Mouse (Mus musculus): Measurements from ENCODE around the gene Foxp1. TPM values are rescaled to one million over a fixed set of nuclear protein-coding genes. Genes with fewer than 3 reads are reported as not detected.

The Foxp1 gene
- polyA plus RNA-seq, 1 experiment = 31.4 TPM

DNA sequence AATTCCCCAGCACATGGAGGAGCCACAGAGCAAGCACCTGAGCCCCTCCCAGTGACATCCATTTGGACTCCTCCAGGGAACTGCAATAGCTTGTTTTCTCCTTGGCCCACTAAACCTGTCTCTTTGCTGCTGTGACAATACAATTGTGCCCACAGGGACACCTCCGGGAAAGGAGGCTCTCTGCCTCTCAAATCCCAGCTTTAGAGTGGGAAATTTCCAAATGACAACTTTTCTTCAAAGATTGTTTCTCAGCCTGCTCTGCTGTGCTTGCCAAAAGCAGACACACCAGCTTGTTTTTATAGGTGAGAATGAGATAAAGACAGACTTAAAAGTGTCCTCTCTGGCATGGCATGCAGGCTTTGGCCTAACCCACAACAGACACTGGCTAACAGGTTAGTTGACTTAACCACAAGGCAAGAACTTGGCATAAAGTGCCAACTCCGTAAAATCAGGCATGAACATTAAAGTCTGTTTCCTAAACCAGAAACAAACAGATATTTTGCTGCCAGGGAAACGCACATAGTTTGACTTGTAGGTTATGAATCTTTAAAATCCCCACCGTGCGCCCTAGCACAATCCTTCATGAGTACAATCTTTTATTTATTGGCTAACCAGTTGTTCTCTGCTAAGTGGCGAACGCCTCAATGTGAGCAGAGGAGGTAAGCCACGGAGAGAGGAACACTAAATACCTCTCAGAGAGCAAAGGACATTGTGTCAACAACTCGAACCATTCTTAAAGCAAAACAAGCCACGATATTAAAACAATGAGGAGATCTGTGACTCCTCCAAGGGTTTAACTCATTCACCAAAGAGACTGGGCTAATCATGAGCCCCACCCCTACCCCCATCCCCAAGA lies 379.4 kb downstream of the Foxp1 start:
- 38% methylated on average over 10 of the region's 10 CpGs for WGBS

DNA sequence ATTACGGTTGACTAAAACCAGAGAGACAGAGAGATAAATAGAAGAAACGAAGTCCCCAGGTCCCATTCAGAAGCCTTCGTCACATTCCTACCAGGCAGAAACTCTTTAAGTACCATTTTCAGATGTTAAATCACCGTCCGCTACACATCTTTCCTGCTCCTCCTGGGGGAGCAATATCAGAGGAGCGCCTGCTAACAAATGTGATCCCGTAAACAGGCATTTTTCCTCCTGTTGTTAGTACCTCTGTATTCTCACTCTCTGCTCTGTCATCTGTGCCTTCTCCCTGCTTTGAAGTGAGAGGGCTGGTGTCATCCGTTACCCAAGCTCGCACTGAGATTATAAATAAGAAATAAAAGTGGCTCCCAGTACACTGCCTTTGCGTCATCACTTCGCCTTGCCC lies 384.5 kb downstream of the Foxp1 start:
- DNase-seq (ENCODE audit: low read depth, low spot score) = no peak
- 90% methylated on average over 11 of the region's 11 CpGs for WGBS

More for the DNA sequence above, 379.4 kb downstream of the Foxp1 start:
- DNase-seq (ENCODE audit: low read depth, low spot score) = no peak

DNA sequence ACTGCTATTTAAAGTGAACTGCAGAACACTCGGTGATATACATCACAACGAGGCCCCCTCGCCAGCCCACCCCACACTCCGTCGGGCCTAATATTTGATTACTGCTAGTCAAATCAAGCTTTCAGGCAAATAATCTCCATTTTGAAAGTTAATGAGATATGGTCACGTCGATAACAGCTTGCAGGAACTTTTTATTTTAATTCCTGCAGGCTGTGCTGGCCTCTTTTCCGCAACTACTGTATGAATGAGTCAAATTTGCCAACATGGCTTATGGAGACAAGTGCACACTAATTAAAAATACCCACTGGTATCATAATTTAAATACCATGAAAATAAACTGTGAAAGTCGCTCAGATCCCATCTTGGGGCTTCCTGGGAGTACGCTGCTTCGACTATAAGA lies 385.4 kb downstream of the Foxp1 start:
- 87% methylated on average over 11 of the region's 11 CpGs for WGBS
- DNase-seq (ENCODE audit: low read depth, low spot score) = no peak

DNA sequence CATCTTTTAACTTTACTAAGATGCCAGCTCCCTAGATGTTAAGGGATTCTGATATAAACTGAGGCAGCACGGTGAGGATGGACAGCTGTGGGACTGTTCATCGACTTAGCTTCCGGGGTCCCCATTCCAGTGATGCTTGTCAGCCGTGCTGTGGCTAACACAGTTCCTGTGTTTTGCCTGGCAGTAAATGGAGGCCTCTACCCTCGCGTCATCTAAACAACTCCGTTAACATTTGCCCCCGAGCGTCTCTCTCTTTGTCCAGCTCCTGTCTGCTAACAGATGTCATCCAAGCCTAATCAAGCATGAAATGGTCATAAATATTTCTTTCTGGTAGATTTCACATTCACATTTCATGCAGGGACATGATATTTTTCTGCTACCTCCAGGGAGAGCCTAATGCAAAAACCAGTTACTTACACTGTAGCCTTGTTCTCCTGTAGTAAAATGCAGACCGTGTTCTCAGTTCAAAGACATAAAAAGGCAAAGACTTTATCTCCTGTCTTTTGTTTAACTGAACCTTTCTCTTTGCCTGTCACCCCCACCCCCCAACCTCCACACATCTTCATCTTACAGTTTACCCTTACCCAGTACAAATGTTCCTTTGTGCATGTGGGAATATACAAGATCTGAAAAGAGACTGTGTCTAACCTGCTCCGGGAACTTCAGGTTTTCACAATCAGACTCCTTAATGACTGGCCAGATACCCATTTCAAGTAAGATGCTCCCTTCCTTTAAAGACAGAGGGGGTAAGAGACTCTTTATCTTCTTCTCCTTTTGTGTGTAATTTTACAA lies 386.4 kb downstream of the Foxp1 start:
- no peak for DNase-seq (ENCODE audit: low read depth, low spot score)
- 72% methylated on average over 11 of the region's 11 CpGs for WGBS

DNA sequence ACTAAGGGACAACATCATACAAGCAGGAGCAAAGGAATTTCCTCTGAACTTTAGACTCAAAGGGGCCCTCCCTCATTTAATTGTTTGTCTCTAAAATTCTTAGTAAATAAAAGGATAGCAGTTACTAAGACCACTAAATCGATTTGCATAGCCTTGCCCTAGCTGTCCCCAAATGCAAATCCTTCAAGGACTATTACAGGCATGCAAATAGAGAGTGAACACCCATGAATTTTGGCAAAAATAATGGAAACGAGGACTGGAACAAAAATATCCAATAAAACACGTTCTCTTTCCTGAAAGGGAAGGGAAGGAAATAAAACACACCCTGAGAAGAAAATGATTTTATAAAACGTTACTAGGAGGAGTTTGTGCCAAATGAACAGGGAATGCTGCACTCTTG lies 390.7 kb downstream of the Foxp1 start:
- 19% methylated on average over 4 of the region's 4 CpGs for WGBS
- no peak for DNase-seq (ENCODE audit: low read depth, low spot score)

DNA sequence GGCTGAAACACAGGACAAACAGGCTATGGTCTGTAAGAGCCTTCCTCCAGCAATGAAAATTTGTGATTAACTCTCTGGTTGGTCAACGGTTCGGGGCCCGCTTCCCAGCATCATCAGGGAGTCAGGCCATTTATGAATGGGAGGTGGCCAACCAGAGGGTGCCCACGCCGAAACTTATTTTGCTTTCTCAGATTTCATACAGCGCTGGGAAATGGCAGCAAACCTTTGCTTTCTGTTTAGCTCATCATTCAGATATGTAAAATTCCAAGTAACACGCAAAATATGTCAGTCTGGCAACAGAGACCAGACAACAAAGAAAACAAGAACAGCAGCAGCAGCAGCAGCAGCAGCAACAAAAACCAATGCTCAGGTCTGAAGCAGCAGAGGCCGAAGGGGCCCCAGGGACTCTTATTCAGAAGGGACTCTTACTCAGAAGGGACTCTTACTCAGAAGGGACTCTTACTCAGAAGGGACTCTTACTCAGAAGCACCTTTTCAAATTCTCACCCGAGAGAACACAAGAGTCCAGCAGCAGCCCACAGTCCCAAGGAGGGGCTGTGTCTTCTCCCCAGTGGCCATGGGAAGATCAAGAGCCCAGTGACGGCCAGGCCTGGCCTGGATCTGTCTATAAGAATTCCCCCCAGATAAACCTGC lies 391.6 kb downstream of the Foxp1 start:
- WGBS = 79% methylated on average over 10 of the region's 10 CpGs
- DNase-seq (ENCODE audit: low read depth, low spot score) = no peak

DNA sequence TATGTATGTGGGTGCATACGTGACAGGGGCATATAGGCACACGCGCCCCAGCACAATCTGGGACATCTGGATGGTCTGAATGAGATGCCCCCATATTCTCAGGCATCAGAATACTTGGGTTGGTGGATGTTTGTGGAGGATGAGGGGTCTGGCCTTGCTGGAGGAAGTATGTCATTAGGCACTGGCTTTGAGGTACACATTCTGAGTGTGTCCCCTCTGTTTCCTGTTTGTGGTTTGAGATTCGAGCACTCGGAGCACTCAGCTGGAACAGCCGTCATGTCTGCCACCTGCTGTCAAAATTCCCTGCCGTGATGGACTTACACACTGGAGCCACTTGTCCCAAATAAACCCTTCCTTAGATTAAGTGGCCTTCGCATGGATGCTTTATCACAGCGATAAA lies 395.8 kb downstream of the Foxp1 start:
- no peak for DNase-seq (ENCODE audit: low read depth, low spot score)
- 89% methylated on average over 9 of the region's 9 CpGs for WGBS

DNA sequence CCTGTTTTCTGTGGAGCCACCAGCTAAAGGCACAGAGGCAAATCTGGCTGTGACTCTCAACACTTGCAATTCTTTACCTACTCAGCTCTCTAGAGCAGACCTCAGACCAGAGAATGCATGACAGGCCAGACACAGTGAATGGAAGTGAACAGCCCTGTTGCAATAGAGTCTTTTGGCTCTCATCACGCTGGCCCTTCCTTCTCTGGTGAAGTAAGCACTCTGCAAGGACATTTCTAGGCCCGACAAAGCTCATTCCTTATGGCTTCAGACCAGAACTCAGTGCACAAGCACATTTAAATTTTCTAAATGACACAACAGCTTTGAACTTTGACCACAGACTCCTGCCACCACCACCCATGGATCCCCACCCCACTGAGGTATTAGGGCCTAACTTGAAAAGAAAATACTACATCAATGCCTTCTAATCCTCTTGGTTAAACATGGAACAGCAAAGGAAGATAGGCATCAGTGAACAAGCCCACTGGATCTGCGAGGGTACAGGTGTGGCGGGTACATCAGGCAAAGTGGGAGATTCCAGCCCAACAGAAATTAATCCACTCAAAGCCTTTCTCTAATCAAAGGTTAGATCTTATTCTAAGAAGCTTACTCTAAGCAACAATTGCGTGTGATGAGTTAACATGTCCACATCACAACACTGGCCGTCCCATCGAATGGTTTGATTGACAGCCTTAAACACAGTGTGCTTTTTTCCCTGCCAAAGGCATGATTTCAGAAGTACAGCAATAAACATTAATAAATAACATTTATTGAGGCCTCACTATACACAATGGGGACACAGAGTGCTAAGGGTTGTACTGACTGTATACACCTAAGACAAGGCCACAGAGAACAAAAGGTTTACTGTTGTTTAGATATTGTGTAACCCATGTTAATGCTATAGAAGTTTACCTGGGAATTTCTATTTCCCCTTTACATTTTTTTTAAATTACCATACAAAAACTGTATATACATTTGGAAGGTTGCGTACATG lies 401.4 kb downstream of the Foxp1 start:
- 42% methylated on average over 8 of the region's 8 CpGs for WGBS
- no peak for DNase-seq (ENCODE audit: low read depth, low spot score)

DNA sequence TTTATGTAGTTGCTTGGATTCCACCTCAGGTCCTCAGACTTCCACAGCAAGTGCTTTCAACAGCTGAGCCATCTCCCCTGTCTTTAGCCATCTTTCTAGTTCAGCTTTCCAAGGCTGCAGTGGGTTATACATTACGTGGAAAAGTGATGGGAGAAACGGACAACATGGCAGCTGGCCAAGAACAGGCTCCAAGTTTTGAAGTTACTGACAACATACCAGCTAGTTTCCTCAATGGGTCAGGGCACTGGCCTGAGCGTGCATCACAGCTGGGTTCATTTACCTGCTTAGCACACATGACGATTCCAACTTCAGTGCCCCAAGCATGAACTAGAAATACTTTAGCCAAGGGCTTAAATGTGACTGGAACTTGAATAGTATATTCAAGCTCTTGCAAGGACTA lies 404.0 kb downstream of the Foxp1 start:
- 44% methylated on average over 4 of the region's 4 CpGs for WGBS
- no peak for DNase-seq (ENCODE audit: low read depth, low spot score)

DNA sequence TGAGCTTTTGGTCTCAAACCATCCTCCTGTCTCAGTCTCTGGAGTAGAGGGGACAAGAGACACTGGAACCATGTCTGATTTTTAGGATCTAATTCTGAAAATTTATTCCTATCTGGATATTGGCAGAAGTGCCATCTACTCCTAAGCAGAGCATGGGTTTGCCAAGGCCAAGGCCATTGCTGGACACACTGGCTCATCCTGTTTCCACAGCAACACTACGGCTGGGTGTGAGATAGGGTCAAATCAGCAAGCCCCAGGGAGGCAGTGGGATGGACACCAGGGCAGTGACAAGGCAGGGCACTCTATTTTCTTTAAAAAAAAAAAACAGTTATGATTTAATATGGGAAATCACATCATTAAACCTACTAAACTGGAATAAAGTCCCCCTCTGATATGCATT lies 405.1 kb downstream of the Foxp1 start:
- 76% methylated on average over 1 of the region's 1 CpGs for WGBS
- DNase-seq (ENCODE audit: low read depth, low spot score) = no peak

DNA sequence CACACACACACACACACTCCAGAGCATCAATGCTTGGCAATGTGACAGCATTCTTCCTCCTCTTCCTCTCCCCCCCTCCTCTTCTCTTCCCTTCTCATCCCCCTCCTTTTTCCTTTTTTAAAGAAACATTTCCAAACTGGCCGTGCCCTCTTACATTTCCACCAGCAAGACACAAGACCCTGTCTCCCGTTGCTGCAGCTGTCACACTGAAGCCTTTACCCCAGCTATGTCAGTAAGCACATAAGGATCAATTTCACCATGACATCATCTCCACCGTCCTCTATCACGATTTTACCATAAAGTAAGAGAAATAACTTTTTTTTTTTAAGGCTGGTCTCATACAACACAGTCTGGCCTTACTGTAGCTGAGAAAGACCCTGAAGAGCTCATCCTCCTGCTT lies 410.7 kb downstream of the Foxp1 start:
- no peak for DNase-seq (ENCODE audit: low read depth, low spot score)
- 88% methylated on average over 4 of the region's 4 CpGs for WGBS

DNA sequence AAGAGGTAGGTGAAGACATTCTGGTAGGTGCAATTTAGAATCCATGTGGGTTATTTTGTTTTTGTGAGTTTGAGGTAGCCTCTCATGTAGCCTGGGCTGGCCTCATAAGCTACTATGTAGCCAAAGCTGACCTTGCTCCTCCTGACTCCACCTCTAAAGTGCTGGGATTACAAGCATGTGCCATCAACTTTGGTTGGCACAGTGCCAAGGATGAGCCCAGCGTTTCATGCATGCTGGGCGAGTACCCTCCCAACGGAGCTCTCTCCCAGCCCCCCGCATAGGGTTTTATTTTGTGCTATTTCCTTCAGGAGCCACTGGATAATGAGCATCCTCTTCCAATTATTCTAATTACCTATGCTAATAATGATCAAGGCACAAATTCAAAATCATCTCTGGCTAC lies 414.1 kb downstream of the Foxp1 start:
- no peak for DNase-seq (ENCODE audit: low read depth, low spot score)
- 76% methylated on average over 4 of the region's 4 CpGs for WGBS

DNA sequence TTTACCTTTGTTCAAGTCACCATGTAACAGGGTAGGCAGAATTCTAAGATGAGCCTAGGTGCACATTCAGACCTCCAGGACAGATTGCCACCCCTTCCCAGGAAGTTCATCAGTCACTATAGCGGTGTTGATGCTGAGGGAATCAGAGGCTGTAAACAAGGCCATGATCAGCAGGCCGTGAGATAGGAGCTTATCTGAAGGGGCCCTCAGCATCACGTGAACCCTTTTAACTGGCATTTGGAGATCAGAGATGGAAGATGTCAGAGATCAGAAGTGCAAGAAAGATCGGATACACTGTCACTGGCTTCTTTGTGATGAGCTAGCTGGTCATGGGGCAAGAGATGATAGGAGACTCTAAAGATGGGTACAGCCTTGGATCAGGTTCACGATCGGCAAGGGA lies 414.8 kb downstream of the Foxp1 start:
- WGBS = 93% methylated on average over 6 of the region's 6 CpGs
- DNase-seq (ENCODE audit: low read depth, low spot score) = no peak

DNA sequence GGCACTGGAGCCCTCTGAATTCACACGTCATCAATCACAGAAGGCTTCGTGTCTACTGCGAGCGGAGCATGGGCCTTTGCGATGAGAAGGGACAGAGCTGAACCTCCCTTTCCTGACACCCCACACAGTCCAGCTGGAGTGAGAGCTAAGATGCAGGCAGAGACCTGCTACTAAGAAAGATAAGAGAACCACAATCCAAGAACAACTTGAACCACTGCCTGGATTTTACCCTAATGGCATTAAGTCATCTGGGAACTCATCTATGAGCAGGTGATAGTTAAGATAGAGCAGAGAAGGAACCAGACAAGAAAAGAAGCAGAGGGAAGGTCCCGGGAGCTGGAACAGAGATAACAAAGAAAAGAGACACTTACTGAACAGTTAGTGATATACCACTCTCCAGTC lies 415.4 kb downstream of the Foxp1 start:
- 75% methylated on average over 6 of the region's 6 CpGs for WGBS

DNA sequence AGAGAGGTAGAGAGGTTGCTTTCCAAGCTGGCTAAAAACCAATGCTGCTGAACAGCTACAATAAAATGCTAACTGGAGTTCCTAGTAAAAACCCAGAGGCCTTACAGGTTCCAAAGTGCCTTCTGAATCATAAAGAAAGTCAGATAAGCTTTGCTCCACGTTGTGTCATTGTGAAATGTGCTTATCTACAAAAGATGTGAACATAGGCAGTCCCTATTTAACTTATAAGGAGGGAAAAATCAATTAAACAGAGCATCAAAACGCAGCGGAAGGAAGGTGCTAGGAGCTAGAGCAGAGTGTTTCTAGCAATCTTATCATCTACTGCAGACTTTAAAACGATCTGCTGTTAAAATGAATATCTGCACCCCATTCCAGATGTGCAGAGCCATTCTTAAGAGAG lies 416.5 kb downstream of the Foxp1 start:
- 27% methylated on average over 4 of the region's 4 CpGs for WGBS

More for the DNA sequence above, 415.4 kb downstream of the Foxp1 start:
- DNase-seq (ENCODE audit: low read depth, low spot score) = no peak

DNA sequence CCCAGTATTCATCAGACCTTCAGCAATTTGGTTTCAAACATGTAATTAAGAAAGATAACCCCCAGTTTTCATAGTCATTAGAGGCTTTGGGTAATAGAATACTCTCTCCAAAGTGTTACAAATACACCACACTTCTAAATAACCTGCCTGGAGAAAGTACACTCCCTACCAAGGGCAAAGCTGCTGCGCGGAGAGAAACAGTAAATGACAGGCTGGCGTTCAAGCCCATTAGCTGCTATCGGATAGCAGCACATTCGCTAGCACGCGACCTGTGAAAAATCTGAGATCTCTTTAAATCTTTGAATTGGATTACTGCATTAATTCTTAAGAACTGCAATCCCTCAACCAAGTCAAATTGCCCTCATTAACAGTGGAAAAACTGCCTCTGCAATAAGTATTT lies 418.1 kb downstream of the Foxp1 start:
- no peak for DNase-seq (ENCODE audit: low read depth, low spot score)
- WGBS = 95% methylated on average over 7 of the region's 7 CpGs

More for the DNA sequence above, 416.5 kb downstream of the Foxp1 start:
- DNase-seq (ENCODE audit: low read depth, low spot score) = no peak

DNA sequence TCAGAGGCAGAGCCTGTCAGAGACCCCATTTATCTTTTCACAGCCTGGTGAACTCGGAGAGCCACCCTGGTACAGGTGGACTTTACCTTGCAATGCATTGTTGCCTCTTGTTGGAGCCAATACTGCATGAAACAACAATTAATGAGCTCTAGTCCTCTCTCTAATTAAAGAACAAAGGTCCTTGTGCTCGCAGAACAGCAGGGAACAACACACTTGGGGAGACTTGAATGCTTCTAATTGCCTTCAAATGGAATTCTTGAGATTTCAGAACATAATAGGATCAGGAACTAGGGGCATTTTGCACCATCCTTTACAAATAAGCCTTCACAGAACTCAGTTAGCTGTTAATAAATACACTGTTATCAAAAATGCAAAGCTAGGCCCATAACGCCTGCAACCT lies 418.6 kb downstream of the Foxp1 start:
- DNase-seq (ENCODE audit: low read depth, low spot score) = no peak
- 82% methylated on average over 3 of the region's 3 CpGs for WGBS

DNA sequence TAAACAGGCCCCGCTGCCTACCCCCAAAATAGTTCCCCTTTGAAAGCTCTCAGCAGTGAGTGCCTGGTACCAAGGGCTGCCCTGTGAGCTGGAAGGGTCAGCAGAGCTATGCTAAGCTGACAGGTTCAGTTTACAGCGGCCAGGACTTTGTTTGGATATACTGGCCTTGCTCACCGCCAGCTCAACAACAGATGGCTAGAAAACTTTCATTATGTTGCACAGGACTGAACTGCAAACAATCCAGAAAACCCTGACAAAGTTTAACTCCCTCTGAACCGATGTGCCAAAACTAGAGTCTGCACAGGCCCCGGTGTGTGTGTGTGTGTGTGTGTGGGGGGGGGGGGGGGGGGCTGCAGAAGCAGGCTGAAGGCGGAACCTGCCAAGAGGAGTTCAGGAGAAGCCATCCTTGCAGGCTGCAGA lies 421.0 kb downstream of the Foxp1 start:
- 7% methylated on average over 6 of the region's 6 CpGs for WGBS
- DNase-seq (ENCODE audit: low read depth, low spot score) = no peak

DNA sequence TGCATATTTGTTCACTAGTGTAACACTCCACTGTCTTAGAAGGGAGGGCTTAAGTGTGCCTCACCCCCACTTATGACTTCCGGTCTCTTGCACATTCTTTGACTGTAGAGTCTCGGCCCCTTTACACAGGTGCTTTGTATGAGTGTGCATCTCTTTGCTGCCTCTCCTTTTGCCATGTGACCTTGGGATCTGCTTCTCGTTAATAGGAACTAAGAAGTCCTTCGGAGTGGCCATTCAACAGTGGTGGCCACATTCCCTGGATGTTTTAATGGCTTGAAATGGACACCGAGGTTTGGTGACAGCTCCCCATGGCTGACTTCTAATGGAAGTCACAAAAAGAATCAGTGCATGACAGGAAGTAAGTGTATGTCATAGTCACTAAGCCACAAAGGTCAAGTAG lies 422.2 kb downstream of the Foxp1 start:
- DNase-seq (ENCODE audit: low read depth, low spot score) = no peak
- WGBS = 63% methylated on average over 5 of the region's 5 CpGs

Measured in large intestine, adult 2 months (tissue).